Mouse (Mus musculus) intestine, postnatal 0 days (tissue): ENCODE measurements at regions not wholly inside any gene's neighbourhood (a gene's known extent, or its start where the extent isn't known, plus 50 kb on each side); places are given as distances from the start of the nearest gene placed in this dataset.

ENCODE experiments used
- ATAC-seq: fragments of 200-750 bp; cut with Nextera tagmentation; 2 replicates; pipeline ENCODE4 v1.8.0; 2017; ENCODE audit warnings: mild to moderate bottlenecking, moderate TSS enrichment, moderate library complexity
- H3K27ac ChIP-seq: fragments of 300-500 bp; sonication (generic); 2 replicates; pipeline ENCODE4 v1.5.1; 2014; ENCODE audit warnings: mild to moderate bottlenecking, low read depth, low read length, moderate library complexity
- H3K27me3 ChIP-seq: fragments of 300-500 bp; sonication (generic); replicated peaks from 2 replicates; pipeline ENCODE4 v1.6.1; 2014; ENCODE audit warnings: low read length, mixed read lengths; ENCODE audit not compliant: control insufficient read depth, insufficient read depth
- H3K36me3 ChIP-seq: fragments of 300-500 bp; sonication (generic); 2 replicates; pipeline ENCODE4 v1.6.1; 2014; ENCODE audit warnings: mild to moderate bottlenecking, moderate library complexity; ENCODE audit not compliant: control insufficient read depth, insufficient read depth
- H3K4me1 ChIP-seq: fragments of 300-500 bp; sonication (generic); replicated peaks from 2 replicates; pipeline ENCODE4 v1.6.1; 2014; ENCODE audit warnings: antibody characterized with exemption, low read length, mixed read lengths; ENCODE audit not compliant: control insufficient read depth, insufficient read depth
- H3K4me2 ChIP-seq: fragments of 300-500 bp; sonication (generic); replicated peaks from 2 replicates; pipeline ENCODE4 v1.6.1; 2014; ENCODE audit warnings: low read depth, mild to moderate bottlenecking, moderate library complexity
- H3K4me3 ChIP-seq: fragments of 300-500 bp; sonication (generic); 2 replicates; pipeline ENCODE4 v1.5.1; 2014; ENCODE audit warnings: low read depth, low read length
- H3K9ac ChIP-seq: fragments of 300-500 bp; sonication (generic); 2 replicates; pipeline ENCODE4 v1.6.1; 2014; ENCODE audit warnings: mild to moderate bottlenecking, low read depth, low read length
- H3K9me3 ChIP-seq: fragments of 300-500 bp; sonication (generic); 2 replicates; pipeline ENCODE4 v1.6.1; 2016; ENCODE audit warnings: mixed run types; ENCODE audit not compliant: control insufficient read depth
- CTCF ChIP-seq: sonication (generic); IDR thresholded peaks from 2 replicates; pipeline ENCODE4 v1.5.1; 2016; ENCODE audit warnings: low read depth, mild to moderate bottlenecking, control low read depth, antibody characterized with exemption, moderate library complexity
- WGBS: fragments of 180-500 bp; shearing (Covaris S2); extraction: QIAGEN DNeasy Blood & Tissue Kit; methylation state at CpG from one replicate; pipeline ENCODE4 v1.1.7; 2014; 5-methylcytosine and 5-hydroxymethylcytosine counted together

GRCm38 (mm10) chr16:50001662-50002455, 201.5 kb downstream of the Cd47 start:
- no peak for ATAC-seq
- H3K27ac ChIP-seq = no peak overlapping the region
- H3K27me3 ChIP-seq = no peaks in the 10 kb centered on the region
- no peaks in the 10 kb centered on the region for H3K4me1 ChIP-seq
- H3K36me3 ChIP-seq = no peaks in the 10 kb centered on the region
- H3K9me3 ChIP-seq = no peaks in the 10 kb centered on the region
- no peak for TF ChIP-seq CTCF
- no peak overlapping the region for H3K4me2 ChIP-seq
- no peak overlapping the region for H3K9ac ChIP-seq
- 57% methylated on average over 3 of the region's 3 CpGs for WGBS
- no peak overlapping the region for H3K4me3 ChIP-seq

- no peak for ATAC-seq
- WGBS = 85% methylated on average over 3 of the region's 3 CpGs
- Histone ChIP-seq H3K27ac (no peak overlapping the region), H3K36me3 (no peaks in the 10 kb centered on the region), H3K4me3 (no peak overlapping the region), H3K27me3 (no peaks in the 10 kb centered on the region), H3K4me2 (no peak overlapping the region), H3K9me3 (no peaks in the 10 kb centered on the region), H3K9ac (no peak overlapping the region), H3K4me1 (no peaks in the 10 kb centered on the region)
- TF ChIP-seq CTCF = no peak
Observed at GRCm38 (mm10) chr16:50002456-50002788, 202.1 kb downstream of the Cd47 start.

- ATAC-seq = no peak
- Histone ChIP-seq H3K4me3 (no peak overlapping the region), H3K36me3 (no peaks in the 10 kb centered on the region), H3K4me1 (no peaks in the 10 kb centered on the region), H3K27me3 (no peaks in the 10 kb centered on the region), H3K9me3 (no peaks in the 10 kb centered on the region), H3K27ac (no peak overlapping the region), H3K4me2 (no peak overlapping the region), H3K9ac (no peak overlapping the region)
- WGBS = 92% methylated on average over 3 of the region's 3 CpGs
- TF ChIP-seq CTCF = no peak
Observed at GRCm38 (mm10) chr16:50009046-50009445, 208.7 kb downstream of the Cd47 start.

GRCm38 (mm10) chr16:50009542-50009941, 209.2 kb downstream of the Cd47 start:
- Histone ChIP-seq H3K4me1 (no peaks in the 10 kb centered on the region), H3K4me3 (no peak overlapping the region), H3K36me3 (no peaks in the 10 kb centered on the region), H3K9me3 (no peaks in the 10 kb centered on the region), H3K27ac (no peak overlapping the region), H3K9ac (no peak overlapping the region), H3K27me3 (no peaks in the 10 kb centered on the region), H3K4me2 (no peak overlapping the region)
- no peak for TF ChIP-seq CTCF
- no peak for ATAC-seq
- WGBS = 30% methylated on average over 6 of the region's 6 CpGs

- Histone ChIP-seq H3K27me3 (no peaks in the 10 kb centered on the region), H3K27ac (no peak overlapping the region), H3K9me3 (no peaks in the 10 kb centered on the region), H3K4me2 (no peak overlapping the region), H3K36me3 (no peaks in the 10 kb centered on the region), H3K4me1 (no peaks in the 10 kb centered on the region), H3K9ac (no peak overlapping the region), H3K4me3 (no peak overlapping the region)
- WGBS = 60% methylated on average over 5 of the region's 5 CpGs
- ATAC-seq = no peak
- TF ChIP-seq CTCF = no peak
Observed at GRCm38 (mm10) chr16:50010074-50010473, 209.7 kb downstream of the Cd47 start.

- Histone ChIP-seq H3K27ac (no peak overlapping the region), H3K9ac (no peak overlapping the region), H3K9me3 (no peaks in the 10 kb centered on the region), H3K4me3 (no peak overlapping the region), H3K27me3 (no peaks in the 10 kb centered on the region), H3K4me1 (no peaks in the 10 kb centered on the region), H3K36me3 (no peaks in the 10 kb centered on the region), H3K4me2 (no peak overlapping the region)
- no peak for ATAC-seq
- no peak for TF ChIP-seq CTCF
- 50% methylated on average over 6 of the region's 6 CpGs for WGBS
Observed at GRCm38 (mm10) chr16:50010532-50010971, 210.2 kb downstream of the Cd47 start.
